Mouse (Mus musculus): ENCODE measurements around the gene Prkd3.

Gene Prkd3

DNA sequence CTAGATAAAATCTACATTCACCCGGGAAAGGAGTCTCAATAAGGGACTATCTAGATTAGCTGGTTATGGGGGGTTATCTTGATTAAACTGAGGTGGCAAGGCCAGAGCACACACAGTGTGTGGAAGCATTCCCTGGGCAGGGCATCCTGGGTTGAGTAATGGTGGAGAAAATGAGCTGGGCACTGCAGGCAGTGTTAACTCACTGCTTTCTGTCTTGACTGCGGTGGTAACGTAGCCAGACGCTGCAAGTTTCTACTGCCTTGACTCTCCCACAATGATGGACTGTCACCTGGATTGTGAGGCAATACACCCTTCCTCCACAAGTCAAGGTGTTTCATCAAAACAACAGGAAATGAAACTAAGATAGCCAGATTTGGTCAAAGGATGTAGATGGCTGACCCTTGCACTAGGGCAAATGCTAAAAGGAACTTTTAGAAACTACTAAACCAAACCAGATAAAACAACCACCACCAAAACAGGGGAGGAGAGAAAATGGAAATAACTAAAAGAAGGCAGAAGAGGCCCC, 20.8 kb downstream of the Prkd3 start:
- DNase-seq (ENCODE audit: low spot score in 2 of 2) = no peak

- DNase-seq (ENCODE audit: low spot score in 2 of 2) = no peak
Measured at GRCm38 (mm10) chr17:78999189-78999588, 21.4 kb downstream of the Prkd3 start.

DNA sequence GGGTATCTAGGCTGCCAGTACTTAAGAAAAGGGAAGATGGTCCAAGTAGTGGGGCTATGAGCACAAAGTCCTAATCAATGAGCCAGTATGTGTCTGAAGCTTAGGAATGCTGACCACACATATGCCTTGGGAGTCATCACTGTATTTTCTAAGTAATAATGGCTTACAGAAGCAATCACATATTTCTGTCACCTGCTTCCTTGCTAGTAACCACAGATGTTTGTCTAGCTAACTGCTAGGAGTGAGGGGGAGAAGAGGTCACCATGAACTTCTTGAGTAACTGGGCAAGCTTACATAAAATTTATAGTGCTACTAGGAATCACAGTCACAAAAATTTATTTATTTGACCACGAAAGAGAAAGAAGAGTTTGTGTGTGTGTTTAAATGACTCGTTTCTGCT, 22.5 kb downstream of the Prkd3 start:
- DNase-seq (ENCODE audit: low spot score in 2 of 2) = no peak

GRCm38 (mm10) chr17:78994931-78995820, 25.4 kb downstream of the Prkd3 start:
- DNase-seq (ENCODE audit: low spot score in 2 of 2) = no peak

GRCm38 (mm10) chr17:78994382-78994781, 26.2 kb downstream of the Prkd3 start:
- DNase-seq (ENCODE audit: low spot score in 2 of 2) = no peak

- DNase-seq (ENCODE audit: low spot score in 2 of 2) = no peak
Measured at GRCm38 (mm10) chr17:78993670-78994069, 26.9 kb downstream of the Prkd3 start.

DNA sequence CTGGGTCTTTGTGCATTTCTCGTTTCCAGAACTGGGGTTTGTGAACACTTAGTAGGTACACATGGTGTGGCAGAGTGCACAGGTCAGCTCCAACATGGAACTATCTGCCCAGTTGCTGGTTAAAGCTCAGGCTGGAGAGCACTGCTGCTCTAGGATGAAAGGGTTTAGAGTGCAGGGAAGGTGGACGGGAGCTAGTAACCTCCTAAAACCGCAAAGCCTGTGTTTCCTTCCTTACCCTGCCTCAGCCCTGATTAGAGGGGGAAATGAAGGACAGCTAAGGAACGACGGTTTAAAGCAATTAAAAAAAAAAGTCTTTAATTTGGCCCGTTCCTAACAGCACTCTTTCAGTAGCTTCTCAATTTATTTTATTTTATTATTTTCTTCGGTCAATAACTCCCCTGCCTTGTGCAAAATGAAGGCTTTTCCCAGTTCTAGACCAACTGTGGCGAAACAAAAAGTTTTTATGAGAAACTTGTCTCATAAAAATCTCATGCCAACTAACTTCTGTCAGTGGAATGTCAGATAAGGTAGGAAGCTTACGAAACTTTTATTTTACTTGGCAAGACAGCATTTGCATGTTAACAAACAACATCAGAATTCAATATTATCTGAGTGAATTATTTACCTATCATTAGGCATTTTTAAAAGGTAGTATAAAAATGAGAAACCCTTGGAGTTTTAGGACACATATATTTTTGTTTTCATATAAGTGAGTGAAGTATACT, 28.2 kb downstream of the Prkd3 start:
- DNase-seq (ENCODE audit: low spot score in 2 of 2) = no peak

- no peak for DNase-seq (ENCODE audit: low spot score in 2 of 2)
Measured at GRCm38 (mm10) chr17:78991549-78991948, 29.1 kb downstream of the Prkd3 start.

DNA sequence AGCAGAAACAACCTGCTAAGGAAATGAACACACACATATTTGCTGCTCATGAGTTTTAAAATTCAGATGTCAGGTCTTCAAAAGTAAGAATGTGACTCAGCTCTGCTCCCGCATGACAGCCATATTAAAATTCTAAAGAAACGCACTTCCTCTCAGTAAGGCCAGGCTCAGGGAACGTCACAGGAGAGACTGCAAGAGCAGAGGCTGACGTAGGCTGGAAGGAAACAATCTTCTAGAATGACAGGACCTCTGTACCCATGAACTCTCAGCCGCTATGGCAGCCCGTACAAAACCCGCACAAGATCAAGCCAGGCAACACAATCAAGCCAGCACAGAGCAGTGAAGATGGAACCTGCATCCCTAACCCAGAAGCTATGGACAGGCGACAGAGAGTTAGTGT, 31.6 kb downstream of the Prkd3 start:
- no peak for DNase-seq (ENCODE audit: low spot score in 2 of 2)

DNA sequence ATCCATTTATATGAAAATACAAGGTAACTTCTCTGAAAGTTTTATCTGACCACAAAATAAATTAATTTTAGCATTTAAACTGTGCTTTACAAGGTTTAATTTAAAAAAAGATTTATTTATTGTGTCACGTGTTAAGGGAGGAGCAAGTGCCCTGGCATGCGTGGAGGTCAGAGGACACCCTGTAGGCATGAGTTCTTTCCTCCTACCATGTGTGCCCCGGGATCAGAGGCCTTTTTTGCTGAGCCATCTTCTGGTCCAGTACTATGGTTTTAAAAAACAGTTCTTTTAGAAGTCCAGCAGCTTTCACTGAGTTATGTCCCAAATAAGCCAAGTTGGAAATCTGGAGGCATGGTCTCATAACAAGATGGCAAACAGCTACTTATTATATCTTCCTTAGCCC, 36.9 kb downstream of the Prkd3 start:
- DNase-seq (ENCODE audit: low spot score in 2 of 2) = no peak

- DNase-seq (ENCODE audit: low spot score in 2 of 2) = no peak
Measured at GRCm38 (mm10) chr17:78983166-78983565, 37.5 kb downstream of the Prkd3 start.

- no peak for DNase-seq (ENCODE audit: low spot score in 2 of 2)
Measured at GRCm38 (mm10) chr17:78968500-78968899, 52.1 kb downstream of the Prkd3 start.

DNA sequence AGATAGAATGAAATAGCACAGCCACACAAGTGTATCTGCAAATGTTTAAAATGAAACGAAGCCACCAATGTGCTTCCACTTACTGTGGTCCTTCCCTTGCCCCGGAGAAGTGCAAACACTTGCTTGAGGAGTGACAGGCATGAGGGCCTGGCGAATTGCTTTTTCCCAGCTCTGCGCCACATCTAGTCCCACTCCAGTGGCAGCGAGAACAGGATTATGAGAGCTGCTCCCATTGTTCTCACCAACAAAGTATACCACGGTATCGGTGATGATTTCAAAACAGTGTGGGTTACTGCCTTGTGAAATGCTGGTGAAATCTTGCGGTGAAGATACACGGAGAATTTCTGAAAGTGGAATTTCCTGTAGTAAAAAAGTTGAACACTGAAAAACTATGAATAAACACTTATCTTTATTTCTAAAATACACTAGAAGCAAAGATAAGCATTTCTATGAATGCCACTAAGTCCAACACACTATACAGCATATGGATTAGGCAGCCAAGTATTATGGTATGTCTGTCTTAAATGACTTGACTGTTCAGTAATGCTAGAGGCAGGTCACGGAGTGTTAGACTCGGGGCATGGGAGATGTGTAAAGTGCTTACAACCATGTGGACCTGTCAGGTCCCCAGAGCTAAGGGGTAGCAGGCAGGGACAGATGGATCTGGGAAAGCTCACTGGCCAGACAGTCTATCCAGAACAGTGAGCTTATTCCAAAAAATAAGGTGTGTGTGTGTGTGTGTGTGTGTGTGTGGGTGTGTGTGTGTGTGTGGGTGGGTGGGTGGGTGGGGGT, 54.3 kb downstream of the Prkd3 start:
- no peak for DNase-seq (ENCODE audit: low spot score in 2 of 2)

- no peak for DNase-seq (ENCODE audit: low spot score in 2 of 2)
Measured at GRCm38 (mm10) chr17:78964387-78964786, 56.2 kb downstream of the Prkd3 start.

DNA sequence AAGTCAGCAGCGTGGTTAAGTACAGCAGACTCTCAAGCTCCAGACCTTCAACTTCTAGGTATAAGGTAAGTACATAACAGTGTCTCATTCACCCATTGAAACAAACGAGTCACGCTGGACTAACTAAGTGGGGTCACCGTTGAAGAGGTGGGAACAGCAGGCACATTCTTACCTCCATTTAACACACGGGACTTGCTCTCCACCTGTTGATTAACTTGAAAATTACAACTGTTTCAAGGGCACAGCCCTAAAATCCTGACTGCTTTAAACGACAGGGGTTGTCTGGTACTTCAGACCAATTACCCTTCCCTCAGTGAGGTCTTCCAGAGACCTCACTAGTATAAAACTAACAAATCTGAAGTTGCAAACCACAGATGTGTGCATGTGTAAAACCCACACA, 61.1 kb downstream of the Prkd3 start:
- DNase-seq (ENCODE audit: low spot score in 2 of 2) = no peak

- DNase-seq (ENCODE audit: low spot score in 2 of 2) = no peak
Measured at GRCm38 (mm10) chr17:78953240-78953639, 67.4 kb downstream of the Prkd3 start.

DNA sequence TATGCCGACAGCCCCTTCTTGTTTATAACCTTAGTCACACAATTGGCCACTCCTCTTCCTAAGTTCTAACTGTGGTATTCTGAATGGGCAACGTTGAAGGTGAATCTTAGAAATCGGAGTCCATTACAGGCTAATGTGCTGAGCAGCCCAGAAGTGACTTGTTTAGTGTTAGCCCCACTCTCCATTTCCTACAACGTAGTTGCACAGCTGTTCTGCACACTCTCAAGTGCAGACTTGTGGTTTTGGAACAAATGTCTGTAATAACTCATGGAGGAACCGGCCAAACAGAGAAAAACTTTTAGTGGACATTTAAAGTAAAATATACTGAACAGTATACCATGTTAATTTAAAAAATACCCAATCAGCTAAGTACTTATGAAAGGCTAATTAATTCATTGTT, 68.5 kb downstream of the Prkd3 start:
- DNase-seq (ENCODE audit: low spot score in 2 of 2) = no peak

DNA sequence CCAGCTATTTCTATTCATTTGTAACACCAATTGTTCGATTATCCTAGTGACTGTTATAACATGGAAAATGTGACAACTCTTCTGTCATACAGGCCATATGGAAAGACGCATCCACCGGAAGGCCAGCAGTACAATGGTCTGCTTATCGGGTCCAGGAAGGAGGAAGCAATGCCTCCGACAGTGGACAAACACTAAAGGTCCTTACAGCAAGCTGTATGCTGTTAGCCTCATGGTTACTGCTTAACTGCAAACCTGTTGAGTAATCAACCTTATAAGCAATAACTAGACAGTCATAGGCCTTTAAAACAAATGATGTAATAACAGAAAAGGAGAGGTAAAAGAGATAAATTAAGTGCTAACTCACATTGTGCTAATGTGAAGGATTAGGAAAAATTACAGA, 69.4 kb downstream of the Prkd3 start:
- DNase-seq (ENCODE audit: low spot score in 2 of 2) = no peak

DNA sequence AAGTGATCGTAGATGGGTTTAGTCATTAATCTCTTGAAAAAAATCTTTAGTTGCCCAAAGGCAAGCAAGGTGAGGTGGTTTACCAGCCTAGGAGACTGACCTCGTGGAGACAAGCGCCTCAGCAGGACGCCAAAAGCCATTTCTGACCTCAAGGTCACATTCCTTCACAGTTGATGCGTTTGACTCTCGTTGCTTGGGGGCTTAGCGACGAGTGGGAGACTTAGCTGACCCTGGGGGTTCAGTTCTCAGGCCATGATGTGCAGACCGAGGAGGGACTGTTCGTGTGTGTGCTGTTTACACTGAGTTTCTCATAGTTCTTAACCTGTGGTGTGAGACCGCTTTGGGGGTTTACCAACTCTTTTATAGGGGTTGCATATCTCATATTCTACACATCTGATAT, 78.0 kb downstream of the Prkd3 start:
- no peak for DNase-seq (ENCODE audit: low spot score in 2 of 2)

DNA sequence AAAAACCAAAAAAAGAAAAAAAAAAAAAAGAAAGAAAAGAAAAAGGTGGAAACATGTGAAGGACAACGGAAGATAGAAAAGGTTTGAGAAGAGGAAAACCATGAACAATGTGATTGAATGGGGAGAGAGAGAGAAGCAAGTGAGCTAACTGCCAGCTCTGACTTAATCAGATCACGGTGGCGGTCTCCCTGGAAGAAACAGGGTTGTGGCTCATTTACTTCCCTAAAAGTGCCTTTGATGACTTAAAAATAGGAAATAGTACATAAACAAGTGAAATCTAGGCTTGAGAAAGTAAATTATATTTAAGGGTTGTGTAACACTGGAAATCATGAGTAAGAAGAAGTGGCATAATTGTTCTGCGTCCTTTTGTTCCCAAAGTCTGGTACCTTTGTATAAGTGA, 81.7 kb downstream of the Prkd3 start:
- no peak for DNase-seq (ENCODE audit: low spot score in 2 of 2)

DNA sequence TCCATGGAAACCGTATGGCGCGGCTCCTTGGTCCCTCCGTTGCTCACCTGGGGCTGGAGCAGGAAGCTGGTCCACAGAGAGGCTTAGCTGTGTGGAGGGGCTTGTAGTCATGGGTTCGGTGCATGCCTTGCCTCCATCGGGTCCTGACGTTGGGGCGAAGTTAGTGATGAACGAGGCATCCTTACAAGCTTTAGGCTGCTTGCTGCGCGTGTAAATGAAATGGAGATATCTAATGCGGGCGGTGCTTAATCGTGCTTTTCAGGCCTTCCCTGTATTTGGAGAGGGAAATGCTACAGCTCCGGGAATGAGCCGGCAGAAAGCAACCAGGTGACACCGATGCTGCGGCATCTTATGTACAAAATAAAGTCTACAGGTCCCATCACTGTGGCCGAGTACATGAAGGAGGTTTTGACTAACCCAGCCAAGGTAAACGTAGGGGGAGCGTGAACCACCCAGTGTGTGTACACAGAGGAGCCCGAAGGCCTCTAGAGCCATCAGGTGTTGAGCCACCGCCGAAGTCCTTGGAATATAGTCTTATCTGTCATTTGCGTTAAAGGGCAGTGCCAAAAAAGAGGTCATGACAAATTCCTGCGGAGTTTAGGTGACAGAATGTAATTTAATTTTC, 83.3 kb downstream of the Prkd3 start:
- DNase-seq (ENCODE audit: low spot score in 2 of 2) = no peak

Data from cerebellum, postnatal 4 days (tissue).